Mouse (Mus musculus) olfactory bulb, adult 2 months (tissue): Measurements from ENCODE around the gene Lancl2. TPM values are rescaled to one million over a fixed set of nuclear protein-coding genes. Genes with fewer than 3 reads are reported as not detected.

Experiments used
- H3K27ac ChIP-seq: fragments of 200-500 bp; 2 replicates; pipeline ENCODE4 v1.5.1; 2012; ENCODE audit warnings: low read depth, low read length; ENCODE audit not compliant: insufficient read depth
- H3K4me1 ChIP-seq: fragments of 200-500 bp; 2 replicates; pipeline ENCODE4 v1.6.1; 2012; ENCODE audit warnings: low read length; ENCODE audit not compliant: control insufficient read depth, insufficient read depth
- H3K4me3 ChIP-seq: fragments of 200-500 bp; 2 replicates; pipeline ENCODE4 v1.5.1; 2012; ENCODE audit warnings: mild to moderate bottlenecking, low read depth, low read length, moderate library complexity; ENCODE audit not compliant: insufficient read depth
- CTCF ChIP-seq: fragments of 200-500 bp; IDR thresholded peaks from 2 replicates; pipeline ENCODE4 v1.5.1; 2012; ENCODE audit warnings: low read depth, mild to moderate bottlenecking, low read length, moderate library complexity; ENCODE audit not compliant: insufficient read depth
- POLR2A ChIP-seq: fragments of 200-500 bp; IDR thresholded peaks from 2 replicates; pipeline ENCODE4 v1.6.1; 2012; ENCODE audit warnings: mild to moderate bottlenecking, low read depth, low read length, moderate library complexity; ENCODE audit not compliant: insufficient read depth
- WGBS: fragments of 180-500 bp; shearing (Covaris S2); methylation state at CpG from one replicate; pipeline ENCODE4 v1.1.7; 2018; 5-methylcytosine and 5-hydroxymethylcytosine counted together
- polyA plus RNA-seq: library from polyadenylated mRNA; stranded (reverse); fragments of >200 nt; gene quantifications from 2 replicates; pipeline ENCODE4 v1.2.4, GENCODE M21; 2012; ENCODE audit warnings: low replicate concordance; ENCODE audit not compliant: missing spikeins, insufficient read depth, insufficient read length

The Lancl2 gene
- polyA plus RNA-seq, 1 experiment = not detected

- Histone ChIP-seq H3K4me3 (no peak overlapping the region), H3K27ac (no peak overlapping the region), H3K4me1 (no peaks in the 10 kb centered on the region)
- no peak for TF ChIP-seq POLR2A
- no peak for TF ChIP-seq CTCF
- 90% methylated on average over 1 of the region's 1 CpGs for WGBS
These were observed 81.9 kb downstream of the Lancl2 start for GRCm38 (mm10) chr6:57784251-57784650.

GRCm38 (mm10) chr6:57787376-57787775, 85.0 kb downstream of the Lancl2 start:
- no peak overlapping the region for H3K4me3 ChIP-seq
- 97% methylated on average over 6 of the region's 6 CpGs for WGBS
- TF ChIP-seq CTCF = no peak
- TF ChIP-seq POLR2A = no peak
- no peak overlapping the region for H3K27ac ChIP-seq
- no peaks in the 10 kb centered on the region for H3K4me1 ChIP-seq

Other genes starting within 250 kb of the Lancl2 start
- gene Ppm1k, start 167.1 kb upstream of the Lancl2 start, polyA plus RNA-seq = not detected in 2 replicates
- not detected in 2 replicates for gene Herc6, start 121.5 kb upstream of the Lancl2 start, polyA plus RNA-seq
- gene Pyurf, start 10.5 kb upstream of the Lancl2 start, polyA plus RNA-seq = not detected in 2 replicates
- gene Vopp1, start 122.6 kb downstream of the Lancl2 start, polyA plus RNA-seq = not detected in 2 replicates
- not detected in 2 replicates for gene Vmn1r21, start 147.8 kb downstream of the Lancl2 start, polyA plus RNA-seq
- gene Vmn1r22, start 205.5 kb downstream of the Lancl2 start, polyA plus RNA-seq = not detected in 2 replicates
- gene Vmn1r23, start 224.3 kb downstream of the Lancl2 start, polyA plus RNA-seq = not detected in 2 replicates